Mouse (Mus musculus) T-helper 17 cell (primary cell): ENCODE measurements around the gene Aox1.

Experiments
- in situ Hi-C, 2 experiments: fragments of 300-600 bp; cut with MboI, MseI; formaldehyde crosslinking; loops; 1 replicate in 1 of 2; 2 replicates in 1 of 2; pipeline ENCODE4 v1.15.1; 2025; ENCODE audit warnings: high pct_unique_total_duplicates in 2 of 2

Gene Aox1

DNA sequence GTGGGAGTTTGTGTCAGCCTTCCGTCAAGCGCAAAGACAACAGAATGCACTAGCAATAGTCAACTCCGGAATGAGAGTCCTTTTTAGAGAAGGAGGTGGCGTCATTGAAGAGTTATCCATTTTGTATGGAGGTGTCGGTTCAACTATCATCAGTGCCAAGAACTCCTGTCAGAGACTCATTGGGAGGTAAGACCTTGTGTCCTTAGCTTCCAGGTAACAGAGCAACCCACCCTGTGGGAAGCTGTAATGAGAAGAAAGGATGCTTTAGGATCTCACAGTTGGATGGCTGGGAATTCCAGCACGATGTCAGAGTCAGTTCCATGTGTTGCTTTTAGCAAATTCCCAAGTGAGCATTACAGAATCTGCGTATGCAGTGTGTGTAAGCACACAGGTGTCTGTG lies 32.4 kb downstream of the Aox1 start:
- in situ Hi-C loops = no loop called here

DNA sequence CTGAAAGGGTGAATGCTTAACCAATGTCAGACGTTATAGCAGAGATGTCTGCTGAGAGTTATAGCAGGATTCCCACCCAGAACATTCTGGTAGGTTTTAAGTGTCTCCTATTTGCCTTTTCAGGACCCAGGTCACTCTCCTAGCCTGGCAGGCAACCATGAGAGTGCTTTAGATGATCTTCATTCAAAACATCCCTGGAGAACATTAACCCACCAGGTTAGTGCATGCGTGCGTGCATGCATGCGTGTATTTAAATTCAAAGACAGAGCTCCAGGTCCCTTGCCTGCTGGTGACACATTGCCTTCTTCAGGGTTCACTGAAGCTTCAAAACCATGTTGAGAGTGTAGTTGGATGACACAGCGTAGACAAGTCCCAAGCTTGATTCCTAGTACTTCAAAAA lies 35.4 kb downstream of the Aox1 start:
- in situ Hi-C loops = no loop called here

DNA sequence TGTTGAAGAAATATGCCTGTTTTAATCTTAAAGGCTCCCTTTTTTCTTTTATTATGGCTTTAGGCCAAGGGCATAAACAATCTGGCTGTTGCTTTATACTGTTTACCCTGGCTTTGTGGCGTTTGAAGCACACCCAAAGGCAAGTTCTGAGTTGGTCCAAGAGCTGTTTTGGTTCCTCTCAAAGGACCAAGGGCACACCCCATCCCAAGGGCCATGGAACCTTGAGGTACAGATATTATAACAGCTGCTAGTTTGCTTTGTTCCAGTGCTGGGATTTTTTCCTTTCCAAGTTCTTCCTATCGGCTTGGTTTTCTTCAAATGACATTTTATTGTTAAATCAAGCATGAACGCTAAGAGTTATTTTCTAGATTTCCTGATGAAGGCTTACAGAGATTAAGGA lies 35.9 kb downstream of the Aox1 start:
- in situ Hi-C loops = no loop called here

DNA sequence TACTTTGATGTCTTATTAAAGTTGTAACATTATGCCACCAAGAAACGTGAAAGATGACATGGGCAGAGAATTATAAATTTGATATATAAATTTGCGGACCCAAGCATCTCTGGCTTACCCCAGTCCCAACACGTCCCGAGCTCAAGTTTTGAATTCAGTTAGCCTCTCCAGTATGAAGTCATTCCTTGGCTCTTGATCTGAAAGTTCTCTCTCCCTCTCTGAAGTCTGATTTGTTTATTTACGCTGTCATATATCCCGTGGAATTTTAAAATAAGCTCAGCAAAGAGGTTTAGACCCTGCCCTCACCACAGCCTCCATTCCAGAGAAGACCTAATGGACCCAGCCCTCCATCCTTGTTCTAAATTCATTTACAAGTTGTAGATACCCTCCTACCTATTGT lies 39.5 kb downstream of the Aox1 start:
- in situ Hi-C loops = no loop called here

DNA sequence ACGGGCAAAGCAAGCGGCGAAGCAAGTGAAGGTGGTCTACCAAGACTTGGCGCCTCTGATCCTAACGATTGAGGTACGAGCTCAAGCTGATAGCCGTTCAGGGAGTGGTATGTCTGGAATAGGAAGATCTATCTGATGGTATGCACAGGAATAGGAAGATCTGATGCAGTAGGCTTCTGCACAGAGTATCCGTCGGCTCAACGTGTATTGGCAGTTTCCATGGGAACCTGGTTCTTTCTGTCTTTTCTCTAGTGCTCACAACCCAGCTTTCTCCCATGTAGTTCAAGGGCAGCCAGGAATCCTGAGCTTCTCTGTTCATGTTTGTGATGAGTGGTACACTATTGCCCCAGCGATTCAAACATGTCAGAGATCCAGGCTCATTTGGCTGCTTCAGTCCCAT lies 40.4 kb downstream of the Aox1 start:
- in situ Hi-C loops = no loop called here

DNA sequence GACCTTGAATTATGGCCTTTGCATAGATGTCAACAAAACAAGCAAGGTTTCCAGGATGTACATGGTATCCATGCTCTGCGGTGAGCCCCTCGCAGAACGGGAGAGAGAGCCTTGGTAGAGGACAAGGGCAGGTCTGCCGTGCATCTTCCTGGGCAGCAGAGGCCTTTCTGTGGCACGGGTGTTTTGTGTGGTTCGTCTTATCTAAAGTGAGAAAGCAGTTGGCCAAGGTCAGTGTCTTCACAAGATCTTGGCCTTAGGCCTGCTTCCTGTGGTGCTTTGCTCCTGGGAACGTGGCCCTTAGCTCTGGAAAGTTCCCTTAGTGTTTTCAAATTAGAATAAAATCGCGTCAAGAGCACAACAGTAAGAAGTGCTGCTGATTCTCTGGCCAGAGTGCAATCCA lies 41.3 kb downstream of the Aox1 start:
- in situ Hi-C loops = no loop called here

DNA sequence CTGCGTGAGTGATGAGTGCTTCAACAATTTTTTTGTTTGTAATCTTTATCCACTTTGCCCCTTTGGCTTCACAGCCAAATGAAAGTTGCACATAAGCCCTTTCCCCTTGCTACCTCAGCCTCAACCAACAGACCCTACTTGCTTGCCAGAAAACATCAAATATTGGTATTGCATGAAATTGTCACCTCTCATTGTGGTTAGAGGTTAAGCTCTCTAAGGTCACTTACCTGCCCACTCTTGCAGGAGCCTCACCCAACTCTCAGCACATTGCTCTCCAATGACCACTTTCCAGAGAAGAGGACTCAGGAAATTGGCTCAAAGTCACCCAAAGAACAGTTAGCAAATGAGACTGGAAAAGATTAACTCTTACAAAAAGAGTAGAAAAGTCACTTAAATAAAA lies 41.8 kb downstream of the Aox1 start:
- in situ Hi-C loops = no loop called here

DNA sequence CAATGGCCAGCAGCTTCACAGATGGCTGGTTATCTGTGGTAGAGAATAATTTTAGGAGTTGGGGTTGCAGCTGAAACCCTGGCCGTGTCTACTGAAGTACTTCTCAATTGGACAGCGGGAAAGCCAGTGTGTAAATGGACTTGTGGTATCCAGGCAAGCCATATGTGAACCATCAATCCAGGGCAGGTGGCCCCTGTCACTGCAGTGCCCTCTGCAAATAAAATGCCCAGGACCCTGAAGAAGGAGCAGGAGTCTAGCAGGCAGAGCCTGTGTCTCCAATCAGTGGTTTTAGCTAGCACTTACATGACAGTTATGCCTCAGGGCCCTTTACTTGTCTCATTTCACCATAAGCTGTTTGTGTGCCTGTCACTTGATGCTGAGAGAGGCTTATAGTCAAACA lies 42.7 kb downstream of the Aox1 start:
- in situ Hi-C loops = no loop called here

DNA sequence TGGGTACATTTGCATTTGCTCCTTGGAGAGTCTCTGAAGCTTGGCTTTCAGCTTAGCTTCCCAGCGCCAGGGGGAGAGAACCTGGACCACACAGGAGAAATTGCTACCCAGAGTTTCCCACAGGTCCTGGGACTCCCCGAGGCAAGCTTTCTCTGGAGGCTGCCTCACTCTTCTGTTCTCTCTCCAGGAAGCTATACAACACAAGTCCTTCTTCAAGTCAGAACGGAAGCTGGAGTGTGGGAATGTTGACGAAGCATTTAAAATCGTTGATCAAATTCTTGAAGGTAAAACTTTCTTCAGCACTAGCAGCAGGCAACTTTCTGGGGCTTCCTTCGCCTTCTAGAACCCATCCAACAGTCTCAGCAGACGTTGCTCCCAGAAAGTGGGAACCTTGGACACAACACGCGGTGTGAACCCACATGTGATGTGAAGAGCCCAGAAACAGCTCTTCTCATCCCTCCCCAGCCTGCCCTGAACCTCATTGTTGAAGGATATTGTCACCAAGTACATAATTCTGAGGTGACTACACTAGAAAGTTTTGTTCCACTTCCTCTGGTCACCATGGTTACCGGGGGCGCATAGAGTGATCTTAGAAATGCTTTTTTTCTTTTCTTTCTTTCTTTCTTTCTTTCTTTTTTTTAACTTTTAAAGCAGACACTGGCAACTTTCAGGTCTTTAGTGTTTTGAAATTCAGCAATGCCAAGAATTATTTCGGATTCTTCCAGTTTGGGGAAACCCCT lies 43.4 kb downstream of the Aox1 start:
- in situ Hi-C loops = no loop called here

DNA sequence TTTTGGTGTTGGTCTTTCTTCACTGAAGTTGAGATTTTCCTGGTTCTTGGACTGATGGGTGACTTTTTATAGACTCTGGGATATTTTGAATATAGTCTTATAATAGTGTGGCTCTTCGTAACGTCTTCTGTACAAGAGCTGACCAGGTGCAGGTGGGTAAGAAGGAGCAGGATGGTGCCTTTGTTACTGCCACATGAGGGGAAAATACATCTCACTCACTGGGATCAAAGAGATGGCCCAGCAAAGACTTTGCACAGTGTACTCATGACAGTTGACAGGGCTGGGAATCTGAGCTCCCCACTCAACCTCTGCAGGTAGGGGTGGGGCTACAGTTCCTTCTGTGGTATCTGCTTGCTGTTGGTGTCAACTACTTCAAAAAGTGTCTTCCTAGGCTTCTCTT lies 44.5 kb downstream of the Aox1 start:
- in situ Hi-C loops = no loop called here

DNA sequence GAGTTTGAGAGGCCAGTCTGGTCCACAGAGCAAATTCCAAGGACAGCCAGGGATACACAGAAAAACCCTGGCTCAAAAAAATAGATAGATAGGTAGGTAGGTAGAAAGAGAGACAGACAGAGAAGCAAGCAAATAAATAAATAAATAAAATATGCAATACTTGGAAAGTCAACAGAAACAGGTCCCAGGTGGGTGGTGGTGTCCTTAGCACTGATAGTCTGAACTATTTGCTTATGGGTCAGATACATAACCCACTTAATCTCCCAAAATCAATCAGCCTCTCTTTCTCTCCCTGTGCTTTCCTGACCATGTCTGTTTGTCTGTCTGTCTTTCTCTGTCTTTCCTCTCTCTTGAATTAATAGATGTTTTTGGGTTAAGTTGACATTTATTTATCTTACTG lies 48.2 kb downstream of the Aox1 start:
- in situ Hi-C loops = no loop called here

DNA sequence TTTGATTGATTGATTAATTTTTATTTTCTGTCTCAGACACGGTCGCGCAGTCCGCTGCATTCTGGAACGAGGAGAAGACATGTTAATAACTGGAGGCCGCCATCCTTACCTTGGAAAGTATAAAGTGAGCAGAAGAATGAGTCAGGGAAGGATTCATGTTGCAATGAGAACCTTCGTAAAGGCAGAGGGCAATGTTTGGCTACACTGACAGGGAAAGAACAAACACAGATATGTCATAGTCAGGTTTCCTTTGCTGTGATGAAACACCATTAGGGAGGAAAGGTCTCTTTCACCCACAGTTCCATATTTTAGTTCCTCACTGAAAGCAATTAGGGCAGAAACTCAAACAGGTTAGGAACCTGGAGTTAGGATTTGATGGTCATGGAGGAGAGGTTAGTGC lies 48.7 kb downstream of the Aox1 start:
- in situ Hi-C loops = no loop called here

DNA sequence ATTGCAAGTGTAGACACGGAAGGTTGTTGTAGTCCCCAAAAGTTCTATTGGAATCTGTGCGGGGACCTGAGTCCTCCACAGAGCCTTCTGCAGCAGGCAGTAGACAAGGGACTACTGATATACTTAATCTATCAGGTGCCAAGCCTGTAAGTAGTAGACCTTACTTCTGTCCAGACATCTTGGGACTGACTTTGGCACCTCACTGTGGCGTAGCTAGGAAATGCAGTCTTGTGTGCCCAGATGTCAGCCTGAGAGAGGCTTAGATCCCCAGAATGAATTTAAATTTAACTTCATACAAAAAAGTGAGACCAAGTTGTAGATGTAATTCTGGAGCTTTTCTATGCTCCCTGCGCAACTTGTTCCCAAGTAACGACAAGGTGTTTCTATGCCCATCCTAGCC lies 50.0 kb downstream of the Aox1 start:
- in situ Hi-C loops = no loop called here

DNA sequence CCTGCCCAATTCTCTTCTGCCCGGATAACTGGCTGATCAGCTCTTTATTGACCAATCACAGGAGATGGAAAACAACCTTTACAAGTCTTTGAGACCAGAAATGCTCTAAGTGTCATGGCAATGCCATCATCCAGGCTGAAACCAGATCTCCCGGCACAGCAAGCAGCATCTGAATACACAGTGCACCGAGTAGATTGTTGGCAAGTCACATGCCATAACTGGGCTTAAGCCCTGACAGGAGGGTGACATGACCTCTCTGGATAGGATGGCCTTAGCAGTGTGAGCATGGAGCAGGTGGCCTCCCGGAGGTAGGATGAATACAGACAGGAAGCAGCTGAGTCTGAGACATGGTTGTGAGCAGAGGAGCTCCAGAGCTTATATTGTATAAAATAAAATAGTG lies 50.7 kb downstream of the Aox1 start:
- in situ Hi-C loops = no loop called here

DNA sequence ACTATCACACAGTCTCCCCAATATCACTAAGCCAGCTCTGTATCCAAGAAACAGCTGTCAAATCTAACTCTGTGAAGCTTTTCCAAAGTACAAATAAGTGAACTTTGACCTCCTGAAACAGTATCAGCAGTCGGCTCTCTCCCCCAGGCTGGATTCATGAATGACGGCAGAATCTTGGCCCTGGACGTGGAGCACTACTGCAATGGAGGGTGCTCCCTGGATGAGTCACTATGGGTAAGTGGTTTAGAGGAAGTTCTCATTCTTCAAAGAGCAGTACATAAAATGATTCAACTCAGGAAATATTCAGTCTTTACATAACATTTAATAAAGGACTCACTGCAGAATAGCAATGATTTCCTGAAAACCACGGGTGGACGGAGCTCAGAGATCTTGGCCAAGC lies 51.6 kb downstream of the Aox1 start:
- in situ Hi-C loops = no loop called here

DNA sequence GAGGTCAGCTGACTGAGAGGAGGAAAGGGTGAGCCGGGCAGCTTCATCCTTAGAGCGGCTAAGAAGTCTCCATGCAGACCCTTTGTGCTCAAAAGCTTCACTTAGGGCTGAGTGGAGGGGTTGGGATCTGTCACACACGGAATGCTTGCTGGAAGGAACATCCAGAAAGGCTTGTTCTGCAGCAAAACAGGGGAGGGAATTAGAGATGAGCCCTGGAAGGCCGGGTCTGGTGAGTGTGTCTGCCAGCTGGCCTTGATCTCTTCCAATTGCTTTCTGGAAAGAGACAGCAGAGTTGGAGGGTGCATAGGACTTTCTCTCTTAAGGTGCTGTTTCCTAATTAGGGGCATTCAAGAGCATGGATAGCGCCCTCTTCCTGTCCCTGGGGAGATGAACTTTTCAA lies 59.6 kb downstream of the Aox1 start:
- in situ Hi-C loops = no loop called here

DNA sequence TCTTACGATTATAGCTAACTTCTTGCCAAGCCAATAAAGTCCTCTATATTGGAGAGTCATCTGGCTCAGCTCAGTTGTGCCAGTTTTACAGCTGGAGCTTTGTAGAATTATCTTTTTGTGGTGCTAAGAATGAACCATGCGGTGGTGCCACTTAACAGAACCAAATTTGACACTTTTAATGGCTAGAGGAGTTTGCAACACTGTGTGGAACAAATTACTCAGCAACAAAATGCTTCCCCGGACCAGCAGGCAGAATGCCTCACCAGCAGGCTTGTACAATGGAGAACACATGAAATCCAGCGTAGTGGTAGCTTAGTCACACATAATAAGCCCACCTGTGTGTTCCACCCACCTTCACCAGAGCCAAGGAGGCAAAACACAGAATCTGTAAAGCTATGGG lies 60.5 kb downstream of the Aox1 start:
- in situ Hi-C loops = no loop called here

DNA sequence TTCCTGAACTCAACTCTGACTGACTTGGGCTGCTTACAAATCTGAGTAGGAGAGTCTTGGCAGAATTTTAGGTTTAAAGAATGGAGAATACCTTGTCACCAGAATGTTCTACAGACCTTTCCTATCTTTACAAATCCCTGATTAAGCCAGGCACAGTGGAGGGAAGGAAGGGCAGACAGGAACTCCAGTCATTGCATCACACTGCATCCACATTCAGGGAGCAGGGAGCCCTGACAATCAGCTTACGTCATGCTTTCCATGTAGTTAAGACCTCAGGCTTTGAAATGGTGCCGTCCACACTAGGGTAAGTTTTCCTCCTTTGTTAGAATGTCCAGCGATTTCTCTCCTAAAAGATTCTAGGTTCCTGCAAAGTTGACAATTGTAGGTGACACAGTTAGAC lies 61.5 kb downstream of the Aox1 start:
- in situ Hi-C loops = no loop called here

DNA sequence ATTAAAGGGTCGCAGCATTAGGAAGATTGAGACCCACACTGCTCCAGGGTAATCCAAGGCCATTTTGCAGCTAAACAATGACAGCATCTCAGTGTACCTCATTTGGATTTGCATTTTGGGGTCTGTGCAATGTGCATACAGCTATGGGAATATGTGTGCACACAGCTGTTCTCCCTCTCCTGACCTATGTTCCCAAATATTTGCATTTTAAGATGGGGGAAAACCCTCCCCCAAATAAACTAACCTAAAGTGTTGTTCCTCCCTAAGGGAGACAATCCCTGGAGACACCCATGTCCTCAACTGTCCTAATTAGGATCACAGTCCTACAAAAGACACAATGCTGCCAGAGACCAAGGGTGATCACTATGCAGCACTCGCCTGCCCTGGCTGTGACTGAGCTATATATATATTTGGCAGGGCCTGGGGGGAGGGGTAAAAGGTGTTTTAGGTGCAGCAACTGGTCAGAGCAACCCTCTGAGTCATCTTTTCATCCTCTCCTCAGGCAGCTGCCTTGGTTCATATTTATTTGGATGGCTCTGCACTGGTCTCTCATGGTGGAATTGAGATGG lies 62.3 kb downstream of the Aox1 start:
- in situ Hi-C loops = no loop called here

DNA sequence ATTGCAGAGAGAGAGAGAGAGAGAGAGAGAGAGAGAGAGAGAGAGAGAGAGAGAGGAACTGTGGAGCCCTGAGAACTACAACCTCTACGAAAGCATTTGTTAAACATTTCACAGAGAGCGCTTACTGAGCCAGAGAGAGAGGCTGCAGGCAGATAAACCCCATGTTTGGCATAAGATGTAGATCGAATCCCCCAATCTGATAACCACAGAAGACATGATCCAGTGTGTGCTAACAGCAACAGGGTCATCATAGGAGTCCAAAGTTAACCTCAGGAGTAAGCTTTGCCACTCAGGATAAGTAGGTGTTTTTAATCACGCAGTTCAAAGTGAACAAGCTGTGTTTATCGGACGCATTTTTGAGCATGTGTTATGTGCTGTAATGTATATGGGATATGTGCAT lies 67.6 kb downstream of the Aox1 start:
- in situ Hi-C loops = no loop called here

DNA sequence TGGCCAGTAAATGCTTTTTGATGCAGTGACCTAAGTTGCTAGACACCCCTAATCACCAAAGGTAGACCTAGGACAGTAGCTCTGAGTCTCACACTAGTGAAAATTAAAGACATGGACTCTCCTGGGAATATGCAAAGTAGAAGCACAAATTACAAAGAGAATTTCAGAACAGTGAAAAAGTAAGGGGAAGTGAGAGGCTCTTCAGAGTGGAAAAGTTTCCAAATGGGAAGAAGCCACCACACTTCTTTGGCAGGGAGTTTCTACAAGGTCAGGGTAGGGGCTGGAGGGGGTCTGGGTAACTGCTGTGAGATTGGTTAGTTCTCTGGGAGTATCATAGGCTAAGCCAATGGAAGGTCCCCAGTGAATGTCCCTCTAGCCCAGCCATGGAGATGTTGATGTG lies 69.4 kb downstream of the Aox1 start:
- in situ Hi-C loops = no loop called here

DNA sequence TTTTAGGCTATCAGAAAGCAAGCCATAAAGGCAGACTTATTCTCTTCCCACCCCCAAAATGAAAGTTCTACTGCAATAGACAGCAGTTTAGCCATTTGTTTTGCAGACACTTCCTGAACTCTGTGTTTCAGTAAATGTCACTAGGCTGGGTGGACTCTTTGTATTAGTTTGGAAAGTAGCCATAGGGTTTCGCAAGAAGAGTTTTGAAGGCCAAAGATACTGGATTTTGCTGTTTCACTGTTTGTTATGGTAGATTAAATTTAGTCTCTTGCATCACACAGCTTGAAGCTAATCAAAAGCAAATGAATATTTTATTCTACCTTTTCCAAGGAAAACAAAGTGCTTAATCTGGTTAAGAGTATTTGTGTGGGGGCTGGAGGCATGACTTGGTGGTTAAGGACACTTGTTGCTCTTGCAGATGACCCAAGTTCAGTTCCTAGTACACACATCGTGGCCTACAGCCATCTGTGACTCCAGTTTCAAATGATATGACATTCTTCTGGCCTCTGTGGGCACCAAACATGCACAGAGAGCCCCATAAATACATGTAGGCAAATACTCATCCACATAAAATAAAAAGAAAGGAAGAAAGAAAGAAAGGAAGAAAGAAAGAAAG lies 71.9 kb downstream of the Aox1 start:
- in situ Hi-C loops = no loop called here

DNA sequence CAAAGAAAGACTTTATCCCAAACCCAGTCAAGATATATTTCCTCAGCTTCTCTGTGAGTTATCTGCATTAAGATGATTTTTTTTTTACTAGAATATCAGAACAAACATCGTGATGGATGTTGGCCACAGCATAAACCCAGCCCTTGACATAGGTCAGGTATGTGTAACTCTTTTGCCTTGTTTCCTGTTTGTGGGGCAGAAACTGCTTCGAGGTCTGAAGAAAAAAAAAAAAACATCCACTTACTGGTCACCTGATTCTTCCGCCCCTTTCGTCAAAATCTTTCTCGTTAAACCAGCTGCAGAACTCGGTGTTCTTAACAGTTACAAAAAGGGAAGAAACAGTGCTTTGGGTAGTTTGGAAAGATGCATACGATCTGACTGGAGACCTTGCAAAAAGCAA lies 72.8 kb downstream of the Aox1 start:
- in situ Hi-C loops = no loop called here

DNA sequence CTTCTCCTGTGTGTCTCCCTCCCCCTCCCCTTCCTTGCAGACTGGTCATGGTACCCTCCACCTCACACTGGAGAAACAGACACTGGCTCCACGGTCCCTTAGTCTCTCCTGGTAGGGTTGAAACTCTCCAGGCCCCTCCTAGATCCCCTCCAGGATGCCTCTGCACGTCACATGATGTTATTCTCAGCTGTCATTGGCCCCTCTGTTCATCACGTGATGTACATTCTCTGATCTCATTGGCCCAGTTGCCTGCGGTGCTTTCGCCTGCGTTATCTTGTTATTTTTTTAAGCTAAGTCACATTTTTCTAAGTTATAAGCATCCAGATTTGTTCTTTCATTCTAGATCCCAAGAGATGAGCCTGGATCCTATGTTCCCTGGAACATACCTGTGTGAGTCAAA lies 76.0 kb downstream of the Aox1 start:
- in situ Hi-C loops = no loop called here
